Mouse (Mus musculus): ENCODE results near the gene Slc25a51.

Gene Slc25a51

GRCm38 (mm10) chr4:45426724-45427457 lies 18.3 kb upstream of the Slc25a51 start:
- no peak for DNase-seq (ENCODE audit: low read depth, low spot score)

- no peak for DNase-seq (ENCODE audit: low read depth, low spot score)
These were observed 14.8 kb upstream of the Slc25a51 start for GRCm38 (mm10) chr4:45423406-45423805.

GRCm38 (mm10) chr4:45422640-45423039 lies 14.1 kb upstream of the Slc25a51 start:
- DNase-seq (ENCODE audit: low read depth, low spot score) = no peak

GRCm38 (mm10) chr4:45421519-45422260 lies 13.1 kb upstream of the Slc25a51 start:
- DNase-seq (ENCODE audit: low read depth, low spot score) = no peak

- DNase-seq (ENCODE audit: low read depth, low spot score) = no peak
These were observed 12.2 kb upstream of the Slc25a51 start for GRCm38 (mm10) chr4:45420733-45421132.

- DNase-seq (ENCODE audit: low read depth, low spot score) = no peak
These were observed 10.5 kb upstream of the Slc25a51 start for GRCm38 (mm10) chr4:45419051-45419450.

- peak; percentile 69 for DNase-seq (ENCODE audit: low read depth, low spot score)
These were observed 9.8 kb upstream of the Slc25a51 start for GRCm38 (mm10) chr4:45418229-45418950.

GRCm38 (mm10) chr4:45416314-45416713 lies 7.7 kb upstream of the Slc25a51 start:
- DNase-seq (ENCODE audit: low read depth, low spot score) = no peak

GRCm38 (mm10) chr4:45413674-45414338 lies 5.2 kb upstream of the Slc25a51 start:
- no peak for DNase-seq (ENCODE audit: low read depth, low spot score)

GRCm38 (mm10) chr4:45412433-45413192 lies 4.0 kb upstream of the Slc25a51 start:
- no peak for DNase-seq (ENCODE audit: low read depth, low spot score)

GRCm38 (mm10) chr4:45411181-45411790 lies 2.7 kb upstream of the Slc25a51 start:
- no peak for DNase-seq (ENCODE audit: low read depth, low spot score)

- DNase-seq (ENCODE audit: low read depth, low spot score) = peak; percentile 51
These were observed 704 bp upstream of the Slc25a51 start for GRCm38 (mm10) chr4:45409270-45409669.

- DNase-seq (ENCODE audit: low read depth, low spot score) = no peak
These were observed 747 bp downstream of the Slc25a51 start for GRCm38 (mm10) chr4:45407703-45408334.

- no peak for DNase-seq (ENCODE audit: low read depth, low spot score)
These were observed 1.4 kb downstream of the Slc25a51 start for GRCm38 (mm10) chr4:45407001-45407702.

- no peak for DNase-seq (ENCODE audit: low read depth, low spot score)
These were observed 2.2 kb downstream of the Slc25a51 start for GRCm38 (mm10) chr4:45406397-45406796.

- no peak for DNase-seq (ENCODE audit: low read depth, low spot score)
These were observed 3.3 kb downstream of the Slc25a51 start for GRCm38 (mm10) chr4:45405315-45405714.

GRCm38 (mm10) chr4:45404086-45404485 lies 4.5 kb downstream of the Slc25a51 start:
- DNase-seq (ENCODE audit: low read depth, low spot score) = no peak

- DNase-seq (ENCODE audit: low read depth, low spot score) = no peak
These were observed 5.1 kb downstream of the Slc25a51 start for GRCm38 (mm10) chr4:45403499-45403878.

- no peak for DNase-seq (ENCODE audit: low read depth, low spot score)
These were observed 5.6 kb downstream of the Slc25a51 start for GRCm38 (mm10) chr4:45402878-45403498.

Measured in retina, postnatal 7 days (tissue).